Mouse (Mus musculus): Measurements from ENCODE around the gene Cfap157.

Gene Cfap157

DNA sequence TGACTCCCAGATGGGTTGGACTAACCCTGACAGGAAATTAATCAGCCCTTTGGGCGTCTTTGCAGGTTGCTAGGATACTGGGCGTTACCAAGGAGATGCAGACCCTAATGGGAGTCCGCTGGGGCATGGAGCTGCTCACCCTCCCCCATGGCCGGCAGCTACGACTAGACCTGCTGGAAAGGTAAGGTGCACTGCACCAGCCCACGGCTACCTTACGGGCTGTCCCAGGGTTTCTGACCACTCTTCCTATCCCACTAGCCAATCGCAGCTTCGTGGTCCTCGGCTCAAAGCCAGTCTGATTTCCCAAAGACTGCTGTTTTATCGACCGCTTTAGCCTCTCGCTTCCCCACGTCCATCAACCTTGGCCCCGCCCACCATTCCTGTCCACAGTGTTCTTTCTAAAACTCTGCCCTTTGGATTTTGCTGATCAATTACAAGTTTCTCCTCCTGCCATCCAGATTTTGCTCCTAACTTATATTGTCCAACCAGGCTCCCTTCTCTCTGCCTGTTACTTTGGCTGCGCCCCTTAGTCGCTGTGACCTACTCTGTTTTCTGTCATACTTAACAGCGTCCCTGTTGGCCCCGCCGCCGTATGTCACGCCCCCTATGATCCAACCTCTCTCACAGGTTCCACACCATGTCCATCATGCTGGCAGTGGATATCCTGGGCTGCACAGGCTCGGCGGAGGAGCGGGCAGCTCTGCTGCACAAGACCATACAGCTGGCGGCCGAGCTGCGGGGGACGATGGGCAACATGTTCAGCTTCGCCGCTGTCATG is 33.2 kb downstream of the Cfap157 start:
- DNase-seq (ENCODE audit: low spot score in 2 of 2), result peak; percentile 69 to 72

DNA sequence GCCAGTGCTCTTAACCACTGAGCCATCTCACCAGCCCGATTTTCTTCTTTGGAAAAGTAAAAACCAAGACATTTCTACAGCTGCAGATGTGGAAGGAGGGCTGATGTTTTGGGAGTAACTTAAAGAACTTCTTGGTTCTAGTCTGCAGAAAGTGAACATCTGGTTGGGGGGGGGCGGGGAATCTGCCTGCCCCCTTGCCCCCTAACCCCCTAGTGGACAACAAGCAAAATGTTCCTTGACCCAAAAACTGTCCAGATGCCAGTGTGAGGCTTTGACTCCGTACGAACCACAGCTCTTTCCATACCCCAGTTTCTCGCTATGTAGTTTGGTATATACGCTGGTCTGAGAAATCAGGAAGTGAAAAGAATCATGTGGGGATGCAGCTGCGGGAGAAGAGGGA is 34.0 kb downstream of the Cfap157 start:
- no peak for DNase-seq (ENCODE audit: low spot score in 2 of 2)

DNA sequence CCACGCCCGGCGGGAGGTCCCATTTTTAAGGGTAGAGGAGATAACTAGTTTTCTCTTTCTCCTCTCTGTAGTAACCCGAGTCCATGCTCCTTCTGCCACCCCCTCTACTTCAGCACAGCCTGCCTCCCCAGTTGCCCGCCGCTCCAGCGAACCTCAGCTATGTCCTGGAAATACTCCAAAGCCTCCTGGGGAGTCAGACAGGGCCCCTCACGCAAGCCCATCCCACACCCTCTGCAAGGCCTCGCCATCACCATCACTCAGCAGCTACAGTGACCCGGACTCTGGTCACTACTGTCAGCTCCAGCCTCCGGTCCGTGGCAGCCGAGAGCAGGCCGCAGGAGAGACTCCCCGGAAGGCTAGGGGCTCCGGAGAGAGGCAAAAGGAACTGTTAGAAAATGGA is 35.1 kb downstream of the Cfap157 start:
- DNase-seq (ENCODE audit: low spot score in 2 of 2), result no peak

DNA sequence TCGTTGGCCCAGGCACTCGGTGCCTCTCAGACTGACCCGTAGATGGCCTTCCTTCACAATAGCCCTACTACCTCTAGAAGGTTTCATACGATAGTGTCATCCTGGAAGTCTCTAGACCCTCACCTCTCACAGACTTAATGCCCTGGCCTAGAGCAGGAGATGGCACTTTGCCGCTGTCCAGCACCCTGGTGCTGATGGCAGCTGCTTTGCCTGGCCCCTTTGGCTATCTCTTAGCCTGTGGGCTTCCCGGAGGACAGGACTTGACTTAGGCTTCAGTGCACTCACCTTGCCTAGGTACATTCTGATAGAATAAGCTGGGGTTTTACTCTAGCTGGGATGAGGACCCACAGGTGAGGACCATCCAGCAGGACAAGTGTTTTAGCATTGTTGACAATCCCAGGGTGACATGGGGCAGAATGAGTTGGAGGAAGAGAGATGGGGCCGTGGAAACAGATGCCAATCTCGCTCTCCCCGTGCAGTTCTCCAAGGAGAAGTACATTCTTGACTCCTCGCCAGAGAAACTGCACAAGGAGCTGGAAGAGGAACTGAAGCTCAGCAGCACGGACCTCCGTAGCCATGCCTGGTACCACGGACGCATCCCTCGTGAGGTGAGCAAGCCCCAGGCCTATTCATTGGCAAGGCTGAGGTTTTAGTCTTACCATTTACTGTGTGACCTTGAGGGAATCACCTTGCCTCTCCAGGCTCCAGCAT is 39.8 kb downstream of the Cfap157 start:
- DNase-seq (ENCODE audit: low spot score in 2 of 2), result no peak

DNA sequence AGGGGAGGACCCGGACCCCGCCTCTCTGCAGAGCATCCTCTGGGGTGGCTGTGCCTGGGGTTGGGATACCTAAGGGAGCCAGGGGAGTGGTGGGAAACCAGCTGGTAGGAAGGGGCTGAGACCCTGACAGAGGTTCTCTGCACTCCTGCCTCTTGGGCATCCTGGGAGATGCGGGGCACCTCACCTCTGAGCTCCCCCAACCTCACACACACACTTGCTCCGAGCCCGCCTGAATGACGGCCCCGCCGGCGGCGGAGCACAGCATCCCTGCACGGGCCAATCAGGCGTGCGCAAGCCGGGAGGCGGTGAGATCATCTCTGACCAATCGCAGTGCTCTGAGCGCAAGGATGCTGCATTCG is 42.1 kb downstream of the Cfap157 start:
- no peak for DNase-seq (ENCODE audit: low spot score in 2 of 2)

DNA sequence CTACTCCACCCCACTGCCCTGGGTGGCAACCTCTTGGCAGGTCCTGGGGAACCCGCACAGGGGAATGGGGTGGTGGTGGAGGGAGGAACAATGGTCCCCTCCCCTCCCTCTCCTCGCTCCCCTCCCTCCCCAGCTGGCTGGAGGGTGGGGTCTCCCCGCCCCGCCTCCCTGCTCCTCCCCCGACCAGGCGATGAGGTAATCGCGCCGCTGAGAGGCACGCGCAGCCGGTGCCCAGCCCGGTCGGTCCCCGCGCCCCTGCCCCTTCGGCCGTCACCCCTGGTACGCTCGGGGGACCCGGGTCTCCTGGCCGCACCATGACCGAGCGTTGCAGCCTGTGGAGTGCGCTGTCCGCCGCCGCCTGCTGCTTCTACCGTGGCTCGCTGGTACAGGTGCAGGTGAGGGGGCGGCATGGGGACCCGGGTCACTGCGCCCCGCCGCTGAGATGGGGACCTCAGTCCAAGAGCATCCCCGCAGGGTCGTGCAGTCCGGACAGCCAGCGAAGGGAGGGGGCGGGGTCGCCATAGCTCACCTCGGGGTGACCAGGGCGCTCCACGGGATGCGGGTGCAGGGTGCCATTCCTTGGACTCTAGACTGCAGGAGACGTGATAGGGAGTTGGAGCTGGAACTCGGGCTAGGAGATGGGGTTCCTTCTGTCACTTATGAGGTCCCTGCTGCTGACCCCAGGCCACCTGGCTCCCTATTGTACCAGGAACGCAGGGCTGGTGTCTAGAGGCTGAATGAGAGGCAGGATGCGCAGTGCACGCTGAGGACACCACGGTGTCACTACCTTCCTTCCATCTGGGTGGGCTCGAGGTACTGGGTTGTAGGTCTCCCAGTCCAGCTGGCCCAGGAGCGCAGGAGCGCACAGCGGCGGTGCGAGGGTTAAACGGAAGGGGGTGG is 42.7 kb downstream of the Cfap157 start:
- peak in 1 of 2 experiments; percentile 34 for DNase-seq (ENCODE audit: low spot score in 2 of 2)

DNA sequence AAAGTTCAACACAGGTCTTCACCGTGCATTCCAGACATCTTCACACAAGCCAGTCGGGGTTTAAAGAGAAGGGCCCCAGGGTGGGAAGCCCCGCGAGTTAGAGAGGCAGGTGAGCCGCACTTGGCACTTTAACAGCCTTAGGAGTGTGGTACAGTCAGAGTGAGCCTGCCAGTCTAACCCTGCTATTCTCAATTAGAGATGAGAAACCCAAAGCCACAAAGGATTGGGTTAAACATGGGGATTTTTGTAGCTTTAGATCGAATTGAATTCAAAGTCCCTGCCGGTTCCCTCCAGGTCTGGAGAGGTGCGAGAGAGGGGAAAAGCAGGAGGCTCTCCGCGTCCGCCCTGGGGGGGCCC is 43.3 kb downstream of the Cfap157 start, which contains the start of gene 6330409D20Rik:
6330409D20Rik (minus strand) TSS at position 101 of the 357 bp plus-strand sequence.
- DNase-seq (ENCODE audit: low spot score in 2 of 2), result no peak

DNA sequence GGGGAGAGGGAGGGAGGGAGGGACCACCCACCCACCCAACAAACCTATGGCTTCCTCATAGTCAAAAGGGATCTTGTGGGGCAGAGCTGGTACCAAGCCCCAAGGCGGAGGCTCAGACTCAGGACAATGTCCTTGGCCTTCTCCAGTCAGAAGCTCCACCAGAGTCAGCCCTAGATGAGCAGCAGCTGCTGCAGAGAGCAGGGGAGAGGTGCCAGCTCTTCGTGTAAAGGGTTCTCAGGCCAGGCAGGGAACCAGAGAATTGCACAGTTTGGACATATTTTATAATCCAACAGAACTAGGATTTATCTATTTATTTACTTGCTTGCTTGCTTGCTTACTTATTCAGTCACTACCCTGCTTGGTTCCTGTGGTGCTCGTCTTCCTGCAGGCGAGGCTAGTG is 44.9 kb downstream of the Cfap157 start:
- no peak for DNase-seq (ENCODE audit: low spot score in 2 of 2)

DNA sequence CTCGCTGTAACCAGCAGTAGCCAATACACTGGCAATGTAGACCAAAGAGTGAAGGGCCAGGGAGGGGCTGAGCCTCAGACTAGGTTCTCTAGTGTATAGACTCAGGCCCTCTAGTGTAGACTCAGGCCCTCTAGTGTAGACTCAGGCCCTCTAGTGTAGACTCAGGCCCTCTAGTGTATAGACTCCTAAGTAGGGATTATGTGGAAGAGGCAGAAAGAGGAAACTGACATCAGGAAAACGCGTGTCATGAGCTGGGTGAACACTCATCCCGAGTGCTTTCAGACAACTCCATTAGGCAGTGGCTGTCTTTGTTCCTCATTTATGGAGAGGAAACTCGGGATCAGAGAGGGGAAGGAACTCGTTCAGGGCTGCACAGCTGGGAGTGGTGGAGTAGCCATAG is 47.2 kb downstream of the Cfap157 start:
- DNase-seq (ENCODE audit: low spot score in 2 of 2), result no peak

DNA sequence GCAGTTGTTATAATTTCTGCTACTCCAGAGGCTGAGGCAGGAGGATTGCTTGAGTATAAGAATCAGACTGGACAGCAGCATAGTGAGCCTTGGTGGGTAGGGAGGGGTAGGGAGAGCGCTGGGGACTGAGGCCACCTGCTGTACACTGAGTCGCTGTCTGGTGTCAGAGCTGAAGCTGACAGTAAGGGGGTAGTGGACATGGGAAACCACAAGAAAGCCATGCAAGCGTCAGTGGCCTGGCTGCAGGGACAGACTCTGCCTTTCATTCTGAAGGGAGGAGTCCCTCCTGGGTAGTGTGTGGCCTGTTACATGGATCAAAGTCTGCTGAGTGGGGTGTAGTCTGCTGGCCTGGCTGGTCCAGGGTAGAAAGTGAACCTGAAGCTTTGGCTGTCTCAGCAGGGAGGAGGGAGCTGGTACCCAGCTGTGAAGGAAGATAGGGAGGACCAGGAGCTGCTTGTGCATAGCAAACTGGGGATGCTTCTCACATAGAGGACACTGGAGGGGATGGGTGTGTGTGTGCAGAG is 47.9 kb downstream of the Cfap157 start:
- DNase-seq (ENCODE audit: low spot score in 2 of 2), result no peak

DNA sequence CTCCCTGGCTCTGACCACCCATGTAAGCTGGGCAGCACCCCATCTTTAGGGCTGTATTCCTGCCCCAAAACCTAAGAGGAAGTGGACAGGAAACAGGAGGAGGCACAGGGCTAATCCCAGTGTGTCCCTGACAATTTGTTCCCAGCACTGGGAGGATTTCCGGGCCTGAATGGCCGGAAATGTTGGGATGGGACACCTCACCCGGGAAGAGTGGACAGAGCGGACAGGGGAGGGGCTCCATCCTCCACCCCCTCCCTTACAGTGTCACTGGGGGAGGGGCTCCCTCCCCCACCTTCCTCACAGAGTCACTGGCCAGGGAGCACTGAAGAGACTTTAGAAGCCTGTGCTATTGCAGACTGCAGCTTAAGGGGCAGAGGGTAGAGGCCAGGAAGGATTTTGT is 49.3 kb downstream of the Cfap157 start:
- no peak for DNase-seq (ENCODE audit: low spot score in 2 of 2)

DNA sequence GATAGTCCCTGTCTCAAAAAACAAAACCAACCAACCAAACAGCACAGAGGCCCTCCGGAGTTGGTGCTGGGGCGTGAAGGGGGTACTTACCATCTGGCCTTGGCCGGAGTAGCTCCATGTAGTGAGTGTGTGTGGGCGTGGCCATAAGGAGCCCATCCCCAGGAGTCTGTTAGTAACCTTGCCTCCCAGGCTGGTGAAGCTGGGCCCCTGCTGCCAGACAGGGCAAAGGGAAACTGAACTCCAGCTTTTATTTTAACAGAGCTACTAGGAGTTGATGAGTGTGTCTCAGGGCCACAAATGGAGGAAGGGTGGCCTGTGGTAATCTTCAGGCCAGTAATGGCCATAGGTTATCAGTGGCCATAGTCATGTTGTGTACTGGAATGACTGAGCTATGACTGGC is 49.7 kb downstream of the Cfap157 start:
- no peak for DNase-seq (ENCODE audit: low spot score in 2 of 2)

DNA sequence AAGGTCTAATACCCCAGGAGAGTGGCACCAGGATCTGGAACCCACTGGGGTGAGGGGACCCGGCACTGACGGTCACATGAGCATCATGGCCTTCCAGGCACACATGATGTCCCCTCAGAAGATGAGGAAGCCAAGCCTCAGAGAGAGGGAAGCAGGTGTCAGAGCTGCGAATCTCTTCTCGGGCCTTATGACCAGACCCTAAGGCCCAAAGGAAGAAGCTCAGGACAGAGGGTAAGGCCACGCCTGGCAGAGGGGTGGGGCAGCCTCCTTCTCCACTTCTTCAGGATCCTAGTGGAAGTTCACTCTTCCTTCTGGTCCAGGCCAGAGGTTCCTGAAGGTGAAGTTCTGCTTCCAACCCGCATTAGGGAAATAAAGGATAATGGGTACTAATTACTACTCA is 51.5 kb downstream of the Cfap157 start:
- DNase-seq (ENCODE audit: low spot score in 2 of 2), result no peak

DNA sequence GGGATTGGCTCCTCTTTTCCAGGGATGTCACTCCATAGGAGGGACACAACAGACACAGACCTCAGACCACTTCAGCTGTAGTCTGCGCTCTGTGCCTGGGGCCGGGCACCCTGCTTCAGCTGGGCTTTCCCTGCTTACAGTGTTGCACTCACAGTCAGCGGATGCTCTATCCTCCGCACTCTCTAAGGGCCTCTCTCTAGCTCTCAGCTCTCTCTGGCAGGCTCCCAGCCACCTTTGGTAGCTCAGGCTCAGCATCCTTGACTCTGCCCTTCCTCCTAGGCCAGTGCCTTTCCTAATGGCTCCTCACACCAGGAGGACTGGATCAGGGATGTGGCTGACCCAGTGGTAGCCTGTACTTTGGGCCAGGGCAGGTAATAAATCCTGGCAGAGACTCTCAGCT is 52.3 kb downstream of the Cfap157 start:
- DNase-seq (ENCODE audit: low spot score in 2 of 2), result no peak

DNA sequence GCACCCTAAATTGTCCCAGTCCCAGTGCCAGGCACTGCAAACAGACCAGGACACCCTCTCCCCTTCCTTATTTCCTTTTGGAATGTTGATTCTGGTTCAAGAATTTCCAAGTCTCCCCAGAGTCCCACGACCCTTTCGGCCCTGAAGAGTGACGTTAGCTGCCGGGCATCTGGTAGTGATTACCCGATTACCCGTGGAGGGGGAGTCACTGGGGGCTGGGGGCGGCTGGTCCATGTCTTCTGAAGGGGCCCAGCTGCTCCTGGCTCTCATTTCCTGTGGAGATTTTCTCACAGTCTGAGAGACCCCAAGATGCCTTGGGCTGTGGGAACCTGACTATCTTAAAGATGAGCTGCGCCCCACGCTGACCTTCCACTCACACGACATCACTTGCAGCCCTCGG is 53.4 kb downstream of the Cfap157 start:
- DNase-seq (ENCODE audit: low spot score in 2 of 2), result no peak

DNA sequence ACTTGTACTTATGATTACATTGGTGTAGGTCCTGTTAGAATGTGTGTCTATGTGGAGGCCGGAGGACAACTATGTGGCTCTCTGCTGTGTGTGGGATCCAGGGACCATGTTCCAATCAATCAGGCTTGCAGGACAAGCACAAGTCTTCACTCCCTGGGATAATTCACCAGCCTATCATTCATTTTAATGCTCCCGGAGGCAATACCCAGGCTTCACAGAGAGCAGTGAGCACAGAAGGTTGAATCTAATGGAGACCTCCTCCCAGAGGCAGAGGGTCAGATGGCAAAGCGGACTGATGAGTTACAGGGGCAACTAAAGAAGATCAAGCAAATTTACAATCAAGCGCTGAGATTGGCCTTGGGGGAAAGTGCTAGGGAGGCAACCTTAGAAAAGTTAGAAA is 54.7 kb downstream of the Cfap157 start:
- no peak for DNase-seq (ENCODE audit: low spot score in 2 of 2)

DNA sequence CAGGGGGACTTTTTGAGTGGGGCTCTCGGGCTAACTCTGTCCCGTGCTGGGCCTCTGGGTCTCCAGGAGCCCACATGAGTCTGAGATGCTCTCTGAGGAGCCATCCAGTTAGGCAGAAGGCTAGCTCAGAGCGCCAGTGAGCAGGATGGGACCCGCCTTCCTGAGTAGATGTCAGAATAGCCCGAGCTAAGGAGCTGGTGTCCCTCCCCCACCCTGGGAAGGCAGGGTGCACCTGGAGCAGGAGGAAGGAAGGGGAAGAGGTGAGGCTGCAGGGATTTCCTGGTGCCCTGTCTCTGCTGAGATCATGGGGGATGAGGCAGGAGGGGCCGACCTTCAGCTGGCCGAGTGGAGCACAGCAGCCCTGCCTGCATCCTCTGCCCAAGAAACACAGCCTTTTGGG is 55.8 kb downstream of the Cfap157 start:
- DNase-seq (ENCODE audit: low spot score in 2 of 2), result peak in 1 of 2 experiments; percentile 40

DNA sequence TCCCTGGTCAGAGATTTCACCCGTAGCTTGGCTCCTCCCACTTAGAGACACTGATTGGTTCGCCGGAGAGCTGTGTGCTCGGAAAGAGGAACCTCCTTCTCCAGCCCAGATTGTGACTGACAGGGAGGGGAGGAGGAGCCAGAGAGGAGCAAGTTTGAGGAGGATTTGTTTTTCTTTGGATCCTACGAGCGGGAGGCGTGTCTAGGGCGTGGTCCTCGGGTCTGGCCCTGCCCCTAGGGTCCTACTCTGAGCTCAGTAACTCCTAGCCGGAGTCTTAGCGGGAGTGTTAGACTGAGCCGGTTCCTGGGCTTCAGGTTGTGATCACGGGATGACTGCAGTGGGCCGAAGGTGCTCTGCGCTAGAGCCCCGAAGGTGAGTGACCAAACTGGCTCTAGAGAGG is 56.8 kb downstream of the Cfap157 start:
- DNase-seq (ENCODE audit: low spot score in 2 of 2), result peak; percentile 93 to 95
